Mouse (Mus musculus) limb, embryonic 13.5 days (tissue): ENCODE measurements around the gene Trp73. TPM values are rescaled to one million over a fixed set of nuclear protein-coding genes. Genes with fewer than 3 reads are reported as not detected.

ENCODE experiments used
- ATAC-seq: fragments of 200-750 bp; cut with Nextera tagmentation; 2 replicates; pipeline ENCODE4 v1.8.0; 2017; ENCODE audit warnings: low read depth, moderate number of reproducible peaks, moderate TSS enrichment; ENCODE audit not compliant: low FRiP score
- H3K27ac ChIP-seq: fragments of 300-500 bp; sonication (generic); 2 replicates; pipeline ENCODE4 v1.5.1; 2015; ENCODE audit warnings: inconsistent platforms, mild to moderate bottlenecking, moderate library complexity
- H3K27me3 ChIP-seq: fragments of 300-500 bp; sonication (generic); 2 replicates; pipeline ENCODE4 v1.6.1; 2015; ENCODE audit warnings: mild to moderate bottlenecking, inconsistent platforms
- H3K36me3 ChIP-seq: fragments of 300-500 bp; sonication (generic); 2 replicates; pipeline ENCODE4 v1.6.1; 2015; ENCODE audit warnings: inconsistent platforms, mild to moderate bottlenecking, moderate library complexity
- H3K4me1 ChIP-seq: fragments of 300-500 bp; sonication (generic); 2 replicates; pipeline ENCODE4 v1.6.1; 2015; ENCODE audit warnings: inconsistent platforms
- H3K4me2 ChIP-seq: fragments of 300-500 bp; sonication (generic); replicated peaks from 2 replicates; pipeline ENCODE4 v1.6.1; 2015; ENCODE audit warnings: inconsistent platforms, mild to moderate bottlenecking, moderate library complexity
- H3K4me3 ChIP-seq: fragments of 300-500 bp; sonication (generic); 2 replicates; pipeline ENCODE4 v1.5.1; 2015; ENCODE audit warnings: moderate library complexity, mild to moderate bottlenecking, inconsistent platforms
- H3K9ac ChIP-seq: fragments of 300-500 bp; sonication (generic); 2 replicates; pipeline ENCODE4 v1.6.1; 2015; ENCODE audit warnings: mild to moderate bottlenecking, inconsistent platforms
- H3K9me3 ChIP-seq: fragments of 300-500 bp; sonication (generic); 2 replicates; pipeline ENCODE4 v1.6.1; 2016; ENCODE audit warnings: inconsistent platforms
- WGBS: fragments of 180-500 bp; shearing (Covaris S2); methylation state at CpG from one replicate; pipeline ENCODE4 v1.1.7; 2015; 5-methylcytosine and 5-hydroxymethylcytosine counted together
- polyA plus RNA-seq: library from polyadenylated mRNA; unstranded; fragments of >200 nt; fragmentation: Nextera tagmentation; extraction: Ambion mirVana; gene quantifications from 2 replicates; pipeline ENCODE4 v1.2.1, GENCODE M21; 2015

The Trp73 gene
- polyA plus RNA-seq, 1 experiment from 2014 or later, result 1.7 TPM

DNA sequence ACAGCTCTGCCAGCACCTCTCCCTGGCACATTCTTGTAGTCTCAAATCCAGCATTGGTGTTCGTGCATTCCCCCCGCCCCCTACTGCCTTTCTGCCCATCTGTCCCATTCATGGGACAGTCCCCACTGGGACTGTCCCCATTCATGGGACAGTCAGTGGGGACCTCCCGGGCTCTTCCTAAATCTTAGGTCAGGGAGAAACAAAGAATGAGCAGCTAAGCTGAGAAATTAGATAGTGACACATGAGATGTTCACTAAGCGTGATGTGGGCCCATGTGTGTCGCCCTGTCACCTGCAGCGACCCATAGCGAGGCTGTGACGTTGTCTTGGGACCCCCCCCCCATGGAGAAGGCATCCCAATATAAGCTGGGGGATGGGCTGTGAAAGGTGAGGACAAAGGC lies 48.7 kb downstream of the Trp73 start:
- Histone ChIP-seq H3K4me3 (no peak overlapping the region), H3K36me3 (no peaks in the 10 kb centered on the region), H3K27ac (no peak overlapping the region), H3K4me2 (no peak overlapping the region), H3K9ac (no peak overlapping the region), H3K9me3 (no peaks in the 10 kb centered on the region), H3K4me1 (no peaks in the 10 kb centered on the region), H3K27me3 (peaks cover 71% of the 10 kb centered on the region)
- WGBS, result 75% methylated on average over 8 of the region's 8 CpGs
- ATAC-seq, result no peak

DNA sequence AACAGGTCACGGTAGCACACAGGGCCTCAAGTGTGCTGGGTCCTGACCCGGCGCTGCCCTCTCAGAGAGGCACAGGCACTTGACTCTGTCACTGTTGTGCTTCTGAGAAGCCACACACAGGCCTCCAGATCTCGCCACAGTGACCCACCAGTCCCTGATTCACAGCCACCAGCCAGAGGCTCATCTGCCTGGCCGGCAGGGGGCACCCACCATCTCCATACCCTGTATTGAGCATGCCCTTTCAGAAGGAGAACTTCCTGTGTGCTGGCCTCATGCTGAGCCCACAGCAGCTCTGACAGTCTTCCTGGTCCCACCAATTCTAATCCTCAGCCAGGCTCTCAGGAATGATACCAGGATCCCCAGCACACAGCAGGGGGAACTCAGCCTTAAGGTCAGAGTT lies 50.8 kb downstream of the Trp73 start:
- 59% methylated on average over 5 of the region's 5 CpGs for WGBS
- ATAC-seq, result no peak
- Histone ChIP-seq H3K9me3 (no peaks in the 10 kb centered on the region), H3K4me3 (no peak overlapping the region), H3K9ac (no peak overlapping the region), H3K4me1 (no peaks in the 10 kb centered on the region), H3K27me3 (peaks cover 56% of the 10 kb centered on the region), H3K36me3 (no peaks in the 10 kb centered on the region), H3K27ac (no peak overlapping the region), H3K4me2 (no peak overlapping the region)

DNA sequence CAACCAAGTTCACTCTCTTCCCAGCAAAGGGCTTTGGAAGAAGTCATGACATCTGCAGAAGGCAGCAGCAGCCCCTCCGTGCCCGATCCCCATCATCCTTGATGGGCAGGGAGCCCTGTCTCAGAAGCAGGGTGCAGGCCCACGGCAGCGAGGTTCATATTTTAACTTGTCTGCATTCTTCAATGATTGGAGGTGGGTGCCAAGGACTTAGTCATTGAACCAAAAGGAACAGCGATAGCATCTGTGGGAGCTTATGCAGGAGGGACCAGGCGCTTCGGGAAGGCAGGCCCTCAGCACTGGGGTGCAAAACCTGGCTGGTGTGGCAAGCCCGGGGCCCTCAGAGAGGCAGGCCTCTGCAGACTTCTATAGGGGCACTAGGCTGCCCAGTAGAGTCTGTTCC lies 53.6 kb downstream of the Trp73 start:
- Histone ChIP-seq H3K4me3 (no peak overlapping the region), H3K4me2 (no peak overlapping the region), H3K4me1 (no peaks in the 10 kb centered on the region; the same call in 1 of the 2 replicates), H3K27me3 (peaks cover 69% of the 10 kb centered on the region), H3K9ac (no peak overlapping the region), H3K36me3 (no peaks in the 10 kb centered on the region), H3K27ac (no peak overlapping the region), H3K9me3 (0 out of 2 replicates have a peak, but pooled peaks cover 4% of the 10 kb centered on the region)
- 84% methylated on average over 8 of the region's 8 CpGs for WGBS
- no peak for ATAC-seq

DNA sequence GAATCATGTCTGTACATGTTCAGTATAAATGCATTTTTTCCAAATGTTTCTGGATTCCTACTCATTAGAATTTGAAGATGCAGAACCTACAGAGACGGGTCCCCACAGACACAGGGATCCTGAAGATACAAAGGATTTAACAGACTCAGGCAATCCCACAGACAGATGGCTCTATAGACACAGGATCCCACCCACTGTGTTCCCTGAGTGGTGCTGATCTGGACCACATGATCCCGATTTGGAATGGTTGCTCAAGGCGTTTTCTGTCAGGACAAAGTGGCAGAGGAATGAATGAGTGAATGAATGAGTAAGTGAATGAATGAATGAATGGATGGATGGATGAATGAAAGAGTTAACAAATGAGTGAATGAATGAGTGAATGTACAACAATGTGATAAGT lies 54.2 kb downstream of the Trp73 start:
- Histone ChIP-seq H3K4me3 (no peak overlapping the region), H3K9me3 (0 out of 2 replicates have a peak, but pooled peaks cover 4% of the 10 kb centered on the region), H3K27me3 (peaks cover 71% of the 10 kb centered on the region), H3K9ac (no peak overlapping the region), H3K4me2 (no peak overlapping the region), H3K36me3 (no peaks in the 10 kb centered on the region), H3K4me1 (no peaks in the 10 kb centered on the region; the same call in 1 of the 2 replicates), H3K27ac (no peak overlapping the region)
- 75% methylated on average over 3 of the region's 3 CpGs for WGBS
- ATAC-seq, result no peak

DNA sequence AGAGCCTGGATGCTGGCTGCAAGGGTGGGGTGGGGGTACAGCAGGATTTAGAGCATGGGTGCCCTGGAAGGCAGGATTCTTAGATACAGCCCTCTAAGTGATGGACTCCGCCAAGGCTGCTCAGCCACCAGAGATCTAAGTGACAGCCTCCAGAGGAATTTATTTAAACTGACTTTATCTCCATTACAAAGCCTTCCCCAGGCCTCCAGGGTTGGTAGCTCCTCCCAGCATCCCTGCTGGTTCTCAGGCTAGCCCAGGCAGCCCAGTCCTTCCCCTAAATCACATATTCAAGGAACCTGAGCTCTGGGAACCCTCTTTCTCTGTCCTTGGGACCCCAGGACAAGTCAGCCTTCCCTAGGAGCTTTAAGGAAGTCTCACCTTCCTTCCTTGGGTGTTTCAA lies 58.0 kb downstream of the Trp73 start:
- no peaks in the 10 kb centered on the region; the same call in 1 of the 2 replicates for H3K4me1 ChIP-seq
- H3K4me3 ChIP-seq, result no peak overlapping the region; the same call in 1 of the 2 replicates

DNA sequence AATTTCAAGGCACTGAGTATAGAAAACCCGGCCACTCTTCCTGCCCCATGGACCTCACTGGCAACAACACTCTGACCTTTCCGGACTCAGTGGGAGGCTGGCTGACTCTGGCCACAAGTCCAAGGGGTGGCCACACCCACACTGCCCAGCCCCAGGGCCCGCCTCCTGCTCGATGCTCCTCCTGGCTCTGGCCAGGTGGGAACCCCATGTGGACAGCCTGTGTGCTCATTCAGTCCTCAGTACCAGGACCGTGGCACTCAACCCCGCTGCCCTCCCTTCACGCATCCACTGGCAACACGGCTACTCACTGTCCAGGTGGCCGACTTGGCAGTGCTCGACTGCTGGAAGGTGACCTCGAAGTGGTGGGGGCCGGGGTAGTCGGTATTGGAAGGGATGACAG lies 59.0 kb downstream of the Trp73 start:
- Histone ChIP-seq H3K27me3 (peaks cover 86% of the 10 kb centered on the region), H3K9ac (peak overlapping the region; percentile 43), H3K4me1 (no peaks in the 10 kb centered on the region; the same call in 1 of the 2 replicates), H3K9me3 (0 out of 2 replicates have a peak, but pooled peaks cover 4% of the 10 kb centered on the region), H3K4me3 (peak overlapping the region; percentile 31), H3K36me3 (no peaks in the 10 kb centered on the region), H3K27ac (no peak overlapping the region), H3K4me2 (peak overlapping the region; percentile 48)
- WGBS, result 3% methylated on average over 13 of the region's 13 CpGs
- no peak for ATAC-seq

More for the DNA sequence above, 58.0 kb downstream of the Trp73 start:
- ATAC-seq, result no peak
- Histone ChIP-seq H3K36me3 (no peaks in the 10 kb centered on the region), H3K9ac (no peak overlapping the region), H3K4me2 (0 out of 2 replicates have a peak overlapping the region, but pooled peaks have one; percentile 48), H3K9me3 (0 out of 2 replicates have a peak, but pooled peaks cover 4% of the 10 kb centered on the region), H3K27ac (no peak overlapping the region), H3K27me3 (peaks cover 77% of the 10 kb centered on the region)
- WGBS, result 9% methylated on average over 1 of the region's 1 CpGs

DNA sequence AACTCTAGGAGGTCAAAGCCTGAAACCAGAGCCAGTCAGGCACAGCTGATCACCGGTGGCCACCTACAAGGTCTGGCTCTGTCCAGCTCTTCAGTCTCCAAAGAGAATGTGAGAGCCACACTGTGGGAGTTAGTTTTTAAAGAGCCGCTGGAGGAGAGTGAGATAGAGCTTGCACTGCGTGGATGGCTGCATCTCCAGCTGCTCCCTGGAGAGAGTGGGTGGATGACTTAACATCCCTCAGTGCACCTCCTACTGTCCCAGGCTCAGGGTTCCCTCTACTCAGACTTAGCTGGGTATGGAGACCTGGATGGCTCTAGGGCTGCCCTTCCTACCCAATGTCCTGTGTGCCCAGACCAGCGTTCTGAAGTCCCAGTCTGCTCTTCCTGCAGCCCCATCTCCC lies 59.8 kb downstream of the Trp73 start:
- WGBS, result 70% methylated on average over 4 of the region's 4 CpGs
- no peak for ATAC-seq
- no peak overlapping the region for H3K27ac ChIP-seq
- H3K4me1 ChIP-seq, result no peaks in the 10 kb centered on the region; the same call in 1 of the 2 replicates
- no peaks in the 10 kb centered on the region for H3K36me3 ChIP-seq
- no peak overlapping the region for H3K9ac ChIP-seq
- H3K4me3 ChIP-seq, result no peak overlapping the region
- H3K4me2 ChIP-seq, result peak overlapping the region; percentile 48
- peaks cover 89% of the 10 kb centered on the region for H3K27me3 ChIP-seq
- H3K9me3 ChIP-seq, result 0 out of 2 replicates have a peak, but pooled peaks cover 4% of the 10 kb centered on the region

DNA sequence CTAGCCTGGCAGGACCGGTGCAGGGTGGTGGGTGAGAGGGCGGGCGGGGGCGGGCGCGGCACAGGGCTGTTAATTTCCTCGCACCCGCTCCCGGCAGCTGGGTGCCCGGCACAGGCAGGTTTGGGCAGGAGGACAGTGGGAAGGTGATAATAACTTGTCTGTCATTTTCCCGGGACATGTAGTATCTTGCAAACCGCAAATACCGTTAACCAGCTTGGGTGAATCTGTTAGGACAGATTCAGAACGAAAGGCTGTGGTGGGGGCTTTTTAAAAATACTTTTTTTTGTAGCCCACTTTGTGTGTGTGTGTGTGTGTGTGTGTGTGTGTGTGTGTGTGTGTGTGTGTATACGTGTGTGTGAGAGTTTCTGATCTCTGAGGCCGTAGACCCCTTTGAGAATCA lies 68.1 kb downstream of the Trp73 start:
- H3K4me3 ChIP-seq, result no peak overlapping the region
- H3K9ac ChIP-seq, result no peak overlapping the region
- ATAC-seq, result no peak
- peak overlapping the region; percentile 36 for H3K4me2 ChIP-seq
- H3K4me1 ChIP-seq, result 0 out of 2 replicates have a peak, but pooled peaks cover 4% of the 10 kb centered on the region
- WGBS, result 11% methylated on average over 12 of the region's 16 CpGs
- H3K36me3 ChIP-seq, result no peaks in the 10 kb centered on the region
- H3K9me3 ChIP-seq, result no peaks in the 10 kb centered on the region
- no peak overlapping the region for H3K27ac ChIP-seq
- peaks cover 65% of the 10 kb centered on the region for H3K27me3 ChIP-seq

DNA sequence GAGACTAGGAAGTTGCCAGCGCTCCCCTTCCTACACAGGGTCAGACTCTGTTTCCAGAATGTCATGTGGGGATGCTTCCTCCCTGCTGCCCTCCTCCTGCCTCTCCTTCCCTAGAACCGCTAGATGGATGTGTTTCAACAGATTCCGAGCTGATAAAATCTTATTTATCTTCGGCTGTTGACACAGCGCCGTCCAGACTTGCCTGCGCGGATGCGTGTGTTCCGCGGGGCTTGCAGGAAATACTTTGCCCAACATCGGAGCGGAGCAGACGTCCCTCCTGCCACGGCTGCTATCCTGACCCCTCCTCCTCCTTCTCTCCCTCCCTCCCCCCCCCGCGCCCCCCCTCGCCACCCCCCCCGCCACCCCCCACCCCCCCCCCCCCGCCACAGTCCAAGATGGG lies 68.5 kb downstream of the Trp73 start:
- no peak; the same call in 1 of the 2 replicates for ATAC-seq
- Histone ChIP-seq H3K4me2 (peak overlapping the region; percentile 36), H3K36me3 (no peaks in the 10 kb centered on the region), H3K27me3 (peaks cover 62% of the 10 kb centered on the region), H3K9ac (no peak overlapping the region), H3K4me1 (0 out of 2 replicates have a peak, but pooled peaks cover 4% of the 10 kb centered on the region), H3K4me3 (0 out of 2 replicates have a peak overlapping the region, but pooled peaks have one; percentile 11), H3K9me3 (no peaks in the 10 kb centered on the region), H3K27ac (no peak overlapping the region)
- WGBS, result under 1% methylated on average over 15 of the region's 20 CpGs

DNA sequence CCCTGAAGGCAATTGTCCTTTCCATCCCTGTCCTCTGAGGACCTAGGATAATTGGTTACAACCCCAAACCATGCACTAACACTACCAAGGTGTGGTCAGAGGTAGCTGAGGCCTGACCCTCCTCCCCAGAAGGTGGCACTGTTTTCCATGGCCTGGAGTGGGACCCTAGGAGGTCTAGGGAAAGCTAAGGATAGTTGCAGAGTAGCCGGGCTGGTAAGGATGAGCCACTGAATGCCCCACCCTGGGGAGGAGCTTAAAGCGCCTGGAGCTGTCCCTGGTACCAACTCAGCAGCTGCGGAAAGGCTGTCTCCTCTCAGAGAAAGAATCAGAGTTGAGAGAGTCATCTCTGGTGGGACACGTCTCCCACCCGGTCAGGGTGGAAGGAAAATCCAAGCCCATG lies 69.1 kb downstream of the Trp73 start:
- 0 out of 2 replicates have a peak, but pooled peaks have one; percentile 25 for ATAC-seq
- Histone ChIP-seq H3K9ac (no peak overlapping the region), H3K4me3 (no peak overlapping the region), H3K27me3 (peaks cover 55% of the 10 kb centered on the region), H3K9me3 (no peaks in the 10 kb centered on the region), H3K36me3 (no peaks in the 10 kb centered on the region), H3K4me1 (0 out of 2 replicates have a peak, but pooled peaks cover 4% of the 10 kb centered on the region), H3K4me2 (no peak overlapping the region), H3K27ac (no peak overlapping the region)
- WGBS, result 0% methylated on average over 5 of the region's 5 CpGs

DNA sequence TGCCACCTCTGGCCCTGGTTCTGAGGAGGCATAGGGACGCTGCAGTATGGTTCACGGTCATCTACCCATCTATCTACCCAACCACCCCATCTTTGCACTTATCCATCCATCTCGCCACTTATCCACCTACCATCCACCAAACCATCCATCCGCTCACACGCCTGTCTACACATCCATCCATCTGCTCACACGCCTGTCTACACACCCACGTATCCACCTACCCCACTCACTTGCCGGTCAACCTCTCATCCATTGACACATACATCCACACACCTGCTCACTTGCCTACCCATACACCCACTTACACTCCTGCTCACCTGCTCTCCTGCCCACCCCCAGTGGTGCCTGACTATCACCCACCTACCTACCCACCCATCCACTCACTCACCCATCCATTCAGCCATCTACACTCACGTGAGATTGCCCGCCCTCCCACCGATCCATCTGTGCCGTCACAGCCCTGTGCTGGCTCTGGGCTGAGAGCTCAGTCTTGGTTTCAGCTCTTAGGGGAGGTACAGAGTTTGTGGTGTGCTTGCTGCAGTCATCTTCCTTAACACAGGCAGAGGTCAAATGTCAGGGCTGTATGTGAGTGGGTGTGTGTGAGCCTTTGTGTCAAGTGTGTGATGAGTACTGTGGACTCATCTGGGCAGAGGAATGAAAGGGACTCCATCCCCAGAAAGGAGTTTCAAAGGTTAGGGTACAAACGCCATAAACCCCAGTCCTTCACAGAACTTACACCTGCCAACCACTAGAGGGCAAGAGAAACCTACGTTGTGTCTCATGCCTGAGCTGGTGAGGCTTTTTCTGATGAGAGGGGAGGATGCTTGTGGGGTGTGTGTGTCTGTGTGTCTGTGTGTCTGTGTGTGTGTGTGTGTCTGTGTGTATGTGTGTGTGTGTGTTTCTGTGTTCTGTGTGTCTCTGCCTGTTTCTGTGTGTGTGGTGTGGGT lies 74.9 kb downstream of the Trp73 start:
- Histone ChIP-seq H3K4me2 (no peak overlapping the region), H3K4me3 (no peak overlapping the region), H3K9ac (no peak overlapping the region), H3K4me1 (no peaks in the 10 kb centered on the region), H3K27me3 (peaks cover 13% of the 10 kb centered on the region), H3K27ac (no peak overlapping the region), H3K36me3 (no peaks in the 10 kb centered on the region), H3K9me3 (no peaks in the 10 kb centered on the region)
- peak; percentile 18; the same call in 1 of the 2 replicates for ATAC-seq
- 64% methylated on average over 14 of the region's 14 CpGs for WGBS

DNA sequence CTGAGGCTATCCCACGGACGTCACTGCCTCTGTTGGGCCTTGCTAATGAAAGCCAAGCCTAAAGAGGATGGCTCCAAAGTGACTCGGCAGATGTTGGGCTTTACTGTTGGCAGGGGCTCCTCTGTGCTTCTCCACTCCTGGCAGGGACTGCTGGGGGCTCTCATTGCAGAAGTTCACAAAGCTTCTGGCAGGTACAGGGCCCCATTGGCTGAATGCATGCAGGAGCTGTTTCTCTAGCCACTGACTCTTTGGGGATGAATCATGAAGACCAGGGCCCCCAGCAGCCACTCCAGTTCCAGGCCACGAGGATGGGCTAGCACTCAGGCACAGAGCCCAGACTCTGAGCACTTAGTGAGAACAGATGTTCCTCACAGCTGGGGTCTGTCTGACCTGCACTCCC lies 82.3 kb downstream of the Trp73 start:
- Histone ChIP-seq H3K27me3 (0 out of 2 replicates have a peak, but pooled peaks cover 6% of the 10 kb centered on the region), H3K9ac (no peak overlapping the region), H3K27ac (no peak overlapping the region), H3K36me3 (no peaks in the 10 kb centered on the region), H3K4me1 (peaks cover 14% of the 10 kb centered on the region), H3K9me3 (no peaks in the 10 kb centered on the region), H3K4me3 (no peak overlapping the region), H3K4me2 (no peak overlapping the region)
- WGBS, result 41% methylated on average over 4 of the region's 4 CpGs
- no peak for ATAC-seq
